Mouse (Mus musculus) bone marrow macrophage, adult 2 months (primary cell): ENCODE measurements around the gene Gorasp2.

ENCODE experiments used
- CTCF ChIP-seq: IDR thresholded peaks from 2 replicates; pipeline ENCODE4 v1.5.1; 2012; ENCODE audit warnings: low read depth, mild to moderate bottlenecking, low read length, moderate library complexity
- POLR2A ChIP-seq: IDR thresholded peaks from 2 replicates; pipeline ENCODE4 v1.6.1; 2012; ENCODE audit warnings: mild to moderate bottlenecking, low read depth, low read length, borderline replicate concordance

GRCm38 (mm10) chr2:70708986-70709730 lies 47.8 kb downstream of the Gorasp2 start:
- no peak for TF ChIP-seq CTCF
- no peak for TF ChIP-seq POLR2A
